Mouse (Mus musculus) spleen, postnatal 10 days (tissue): ENCODE results near the gene Rgp1.
"Not testable (repeated sequence)": the region's sequence is repeated elsewhere in the genome, so short reads cannot be mapped to it uniquely, and the experiment has no call there.

Experiments
- DNase-seq, 2 experiments: peaks; one replicate each; pipeline ENCODE4 v3.0.0; 2021 to 2022; ENCODE audit warnings: low spot score in 2 of 2

Gene Rgp1

DNA sequence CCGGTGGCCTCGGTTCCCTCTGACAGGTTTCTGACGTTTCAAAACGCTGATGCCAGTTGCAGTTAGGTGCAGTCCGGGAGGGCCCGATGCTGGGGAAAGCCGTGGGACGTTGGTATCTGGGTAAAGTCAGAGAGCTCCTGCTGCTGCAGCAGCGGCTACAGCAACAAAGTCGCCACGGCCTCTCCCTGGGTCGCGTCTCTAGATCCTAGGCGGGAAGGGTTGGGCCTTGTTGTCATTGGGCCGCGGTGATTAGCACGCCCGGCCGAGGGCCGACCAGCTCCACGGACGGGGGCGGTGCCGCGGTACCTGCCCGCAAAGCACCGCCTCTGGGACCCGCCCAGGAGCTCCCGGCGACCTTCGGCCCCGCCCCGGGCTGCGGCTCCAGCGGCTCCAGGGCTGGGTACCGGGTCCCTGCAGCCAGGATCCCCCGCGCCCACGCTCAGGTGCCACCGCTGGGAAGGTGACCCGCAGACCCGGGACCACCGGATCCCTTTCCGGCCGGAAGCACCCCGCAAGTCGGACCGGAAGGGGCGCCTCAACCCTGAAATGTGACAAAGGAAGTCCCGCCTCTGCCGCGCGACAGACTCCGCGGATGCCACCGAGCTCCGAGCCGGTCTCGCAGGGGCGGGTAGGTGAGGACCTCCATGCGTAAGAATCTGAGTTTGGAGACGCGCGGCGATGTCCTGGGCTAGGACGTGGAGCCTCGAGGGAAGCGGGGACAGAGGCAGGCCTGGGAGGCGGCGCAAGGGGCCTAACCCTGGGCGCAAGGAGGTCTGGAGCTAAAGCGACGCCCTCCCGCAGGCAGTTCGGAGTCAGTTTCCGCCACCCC is at the start of gene Rgp1, which contains the start of gene Gba2:
Rgp1 (plus strand) TSS at position 340 of the 829 bp plus-strand sequence.
Gba2 (minus strand) TSS at position 498 of the 829 bp plus-strand sequence.
- DNase-seq: peak; percentile 93

DNA sequence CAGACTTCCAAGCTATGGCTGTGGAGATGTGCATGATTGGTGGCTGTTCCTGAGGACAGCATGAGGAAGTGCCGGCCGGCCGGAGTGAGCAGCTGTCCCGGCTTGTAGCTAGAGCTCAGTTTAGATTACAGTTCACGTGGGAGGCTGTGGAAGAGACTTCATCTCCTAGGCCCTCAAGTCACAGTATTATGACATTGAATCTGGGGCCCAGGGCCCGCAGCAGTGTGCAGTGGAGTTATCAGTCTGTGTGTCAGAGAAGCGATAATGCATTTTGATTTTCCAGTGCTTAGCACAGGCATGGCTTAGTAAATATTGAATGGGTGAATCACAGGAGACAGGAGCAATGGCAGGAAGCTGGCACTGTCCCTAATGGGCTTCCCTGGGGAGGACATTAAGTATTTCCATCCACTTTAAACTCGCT is 48.4 kb upstream of the Rgp1 start:
- DNase-seq: no peak

GRCm38 (mm10) chr4:43530581-43530980 is 47.9 kb upstream of the Rgp1 start:
- peak; percentile 73 to 89 for DNase-seq

- no peak for DNase-seq
Measured at GRCm38 (mm10) chr4:43533270-43533669, 45.2 kb upstream of the Rgp1 start.

GRCm38 (mm10) chr4:43535628-43536027 is 42.9 kb upstream of the Rgp1 start:
- DNase-seq: no peak

- DNase-seq: no peak
Measured at GRCm38 (mm10) chr4:43536031-43536430, 42.5 kb upstream of the Rgp1 start.

DNA sequence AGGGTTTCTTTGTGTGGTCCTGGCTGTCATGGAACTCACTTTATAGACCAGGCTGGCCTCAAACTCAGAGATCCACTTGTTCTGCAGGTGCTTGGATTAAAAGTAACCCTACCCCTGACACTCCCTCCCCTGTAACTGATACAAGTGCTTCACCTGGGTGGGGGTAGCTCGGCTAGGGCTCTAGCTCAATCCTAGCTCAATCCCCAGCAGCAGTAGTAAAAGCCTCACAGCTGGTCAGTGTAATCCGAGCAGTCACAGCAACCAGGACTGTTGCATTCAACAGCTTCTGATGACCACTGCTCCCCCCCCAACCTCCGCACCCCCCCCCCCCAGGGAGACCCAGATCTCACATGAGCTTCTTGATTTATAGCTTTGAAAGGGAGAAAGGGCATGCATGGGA is 36.5 kb upstream of the Rgp1 start:
- DNase-seq: no peak

DNA sequence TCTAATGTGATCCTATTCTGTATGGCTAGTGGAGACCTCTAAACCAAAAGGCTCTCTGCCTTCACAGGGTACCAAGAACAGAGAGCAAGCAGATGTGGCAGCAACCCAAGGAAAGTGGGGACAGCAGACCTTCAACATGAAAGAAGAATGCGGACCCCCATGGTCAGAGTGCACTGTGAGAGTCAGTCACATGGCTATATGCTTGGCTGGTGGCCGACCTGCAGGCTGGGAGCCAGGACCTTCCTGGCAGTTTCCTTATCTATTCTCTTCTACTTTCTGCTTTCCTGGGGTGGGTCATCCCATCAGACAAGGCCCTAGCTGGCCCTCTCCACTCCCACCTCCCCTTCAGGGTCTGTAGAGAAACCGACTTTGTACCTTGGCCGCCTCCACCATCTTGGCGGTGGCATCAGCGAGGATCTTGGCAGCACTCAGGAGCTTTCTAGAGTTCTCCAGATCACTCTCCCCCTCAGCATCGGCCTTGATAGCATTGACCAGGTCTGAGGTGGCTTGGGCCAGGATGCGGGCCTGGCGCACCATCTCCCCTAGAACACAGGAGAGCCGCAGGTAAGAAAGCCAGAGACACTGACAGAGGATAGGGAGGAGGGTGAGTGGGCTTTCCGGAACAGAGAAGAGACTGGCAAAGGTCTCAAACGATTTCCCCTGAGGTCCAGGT is 32.0 kb upstream of the Rgp1 start:
- no peak for DNase-seq

GRCm38 (mm10) chr4:43547160-43547559 is 31.4 kb upstream of the Rgp1 start:
- DNase-seq: no peak

GRCm38 (mm10) chr4:43549055-43549454 is 29.5 kb upstream of the Rgp1 start:
- no peak for DNase-seq

GRCm38 (mm10) chr4:43551854-43552253 is 26.7 kb upstream of the Rgp1 start:
- not testable (repeated sequence) for DNase-seq

- DNase-seq: no peak
Measured at GRCm38 (mm10) chr4:43552437-43552836, 26.1 kb upstream of the Rgp1 start.

GRCm38 (mm10) chr4:43553891-43554290 is 24.6 kb upstream of the Rgp1 start:
- no peak for DNase-seq

- no peak for DNase-seq
Measured at GRCm38 (mm10) chr4:43555926-43556325, 22.6 kb upstream of the Rgp1 start.

DNA sequence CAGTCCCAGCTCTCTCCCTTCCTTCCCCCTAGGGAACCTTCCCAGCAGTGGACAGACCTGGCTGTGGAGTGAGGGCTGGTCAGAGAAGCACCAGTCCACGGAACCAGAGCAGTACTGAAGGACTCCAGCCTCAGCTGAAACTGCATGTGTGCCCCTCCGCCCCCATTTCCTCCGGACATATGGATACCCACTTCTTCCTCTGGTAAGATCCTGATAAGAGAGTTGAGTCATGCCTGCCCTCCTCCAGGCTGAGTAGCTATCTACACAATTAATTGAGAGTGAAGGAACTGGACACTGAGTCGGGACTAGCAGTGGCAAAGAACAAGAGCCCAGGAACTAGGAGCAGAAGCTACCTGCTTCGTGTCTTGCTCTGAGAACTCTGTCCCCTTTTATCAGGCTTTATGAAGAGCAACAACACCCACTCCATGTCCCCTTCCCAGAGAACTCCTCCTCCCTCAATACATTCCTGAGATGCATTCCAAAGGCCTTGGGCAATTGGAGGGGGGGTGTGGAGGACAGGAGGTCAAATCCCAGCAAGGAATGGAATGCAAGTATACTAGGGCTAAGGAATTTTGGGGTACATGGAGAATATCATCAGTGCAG is 20.4 kb upstream of the Rgp1 start:
- peak in 1 of 2 experiments; percentile 18 for DNase-seq

- peak; percentile 50 to 81 for DNase-seq
Measured at GRCm38 (mm10) chr4:43558631-43559356, 19.7 kb upstream of the Rgp1 start.

DNA sequence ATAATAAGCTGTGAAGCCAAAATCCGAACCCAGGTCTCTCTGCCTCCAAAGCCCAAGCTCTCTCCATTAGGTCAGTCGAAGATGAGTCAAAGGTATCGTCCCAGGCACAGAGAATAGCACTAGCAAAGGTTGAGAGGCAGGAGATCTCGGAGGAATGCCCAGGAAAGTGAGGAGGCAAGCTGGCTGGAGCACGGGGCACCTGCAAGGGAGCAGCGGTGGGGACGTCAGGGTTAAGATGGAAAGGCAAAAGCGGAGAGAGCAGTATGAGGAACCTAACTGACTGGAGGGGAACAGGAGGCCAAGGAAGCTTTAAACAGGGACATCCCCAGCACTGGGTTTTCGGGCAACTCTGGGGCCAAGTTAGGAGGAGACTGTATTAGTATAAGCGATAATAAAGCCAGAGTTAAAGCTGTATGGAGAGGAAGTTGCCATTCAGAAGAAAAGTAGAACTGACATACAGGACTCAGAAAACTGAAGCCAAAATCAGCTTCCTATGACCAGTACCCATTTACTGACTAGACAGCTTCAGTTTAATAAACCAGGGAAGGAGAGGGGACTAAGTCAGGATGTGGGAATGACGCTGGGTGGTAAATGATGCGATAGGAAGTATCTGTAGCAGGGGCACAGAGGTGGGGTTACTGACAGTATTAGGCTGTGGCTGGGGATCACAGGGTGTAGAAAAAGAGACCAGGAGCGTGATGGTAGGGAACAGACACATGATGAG is 18.8 kb upstream of the Rgp1 start:
- peak; percentile 36 to 48 for DNase-seq

- peak; percentile 58 for DNase-seq
Measured at GRCm38 (mm10) chr4:43560243-43560611, 18.3 kb upstream of the Rgp1 start.

- peak in 1 of 2 experiments; percentile 57 for DNase-seq
Measured at GRCm38 (mm10) chr4:43560976-43561375, 17.5 kb upstream of the Rgp1 start.

DNA sequence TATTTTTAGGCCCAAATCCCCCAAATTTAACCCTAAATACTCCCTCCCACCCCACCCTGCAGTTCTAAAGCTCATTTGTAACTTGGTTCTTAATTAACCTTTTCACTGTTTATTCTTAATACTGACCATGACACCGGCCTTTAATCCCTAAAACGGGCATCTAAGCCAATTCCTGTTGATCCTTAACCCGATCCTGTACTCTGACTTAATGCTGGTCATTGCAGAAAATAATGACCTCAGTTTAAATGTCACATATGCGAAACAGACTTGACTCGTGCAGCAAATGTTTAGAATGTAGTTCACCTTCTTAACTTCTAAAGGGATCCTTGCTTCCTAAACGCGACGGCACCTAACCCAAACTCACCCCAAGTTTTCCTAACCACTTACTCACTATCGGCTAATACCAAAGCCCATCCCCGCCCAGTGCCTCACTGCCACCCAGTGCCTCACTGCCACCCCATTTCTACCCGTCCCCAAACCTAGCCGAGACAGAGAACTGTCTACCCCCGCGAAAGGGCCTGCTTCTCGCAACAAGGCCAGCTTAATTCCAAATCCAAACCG is 17.0 kb upstream of the Rgp1 start:
- no peak for DNase-seq
